In genomic region chr13:52535542-52535941, GRCm38 (mm10) we compare ENCODE assay signal across 9 mouse cellular contexts. TPM values are rescaled to one million over a fixed set of nuclear protein-coding genes. Genes with fewer than 3 reads are reported as not detected.
DNase-seq lines count a peak whose midpoint lies in the region; ATAC-seq and TF ChIP-seq lines count a peak whose summit lies in the region.
"Had no signal": no experiment of that assay in that cellular context is flagged by ENCODE, and none has a peak within 500 bp of the region (broad histone marks: within the 10 kb centered on the region; RNA-seq: fewer than 3 reads in every experiment).

No protein-coding gene starts in this region.

- no peak overlapping the region for H3K9ac ChIP-seq in intestine, embryonic 14.5 days (ENCODE audit: low read length)
- no peak overlapping the region for H3K9ac ChIP-seq in intestine, embryonic 16.5 days (ENCODE audit: low read depth, low read length)
- H3K9ac ChIP-seq in ES-E14 (ENCODE audit: insufficient read depth, low read depth, low read length, poor library complexity, severe bottlenecking), result no peak overlapping the region
- no peak overlapping the region for H3K9ac ChIP-seq in neural tube, embryonic 11.5 days (ENCODE audit: low read length)

- intact Hi-C loops in gastrocnemius, postnatal 14 days (cut with DNase I; ENCODE audit: low total_unique reads), result loop anchor here (5.0 to 10.0 kb wide), 3 partner anchors 258 to 701 kb away; no protein-coding TSS in a partner anchor

- 0 out of 2 replicates have a peak, but pooled peaks cover 3% of the 10 kb centered on the region for H3K27me3 ChIP-seq in intestine, embryonic 14.5 days (replicated peaks; ENCODE audit: control insufficient read depth, insufficient read depth, low read length)
- no peaks in the 10 kb centered on the region for H3K27me3 ChIP-seq in intestine, embryonic 16.5 days (replicated peaks; ENCODE audit: control insufficient read depth, insufficient read depth, low read length)
- peaks cover 29% of the 10 kb centered on the region for H3K27me3 ChIP-seq in limb, embryonic 10.5 days (ENCODE audit: low read depth, poor library complexity, severe bottlenecking)
- H3K27me3 ChIP-seq in neural tube, embryonic 11.5 days (ENCODE audit: control insufficient read depth, insufficient read depth, low read length), result no peaks in the 10 kb centered on the region

- no peak for ATAC-seq in intestine, embryonic 14.5 days (replicated peaks; ENCODE audit: low FRiP score, low TSS enrichment, low read depth)
- ATAC-seq in intestine, embryonic 16.5 days, result no peak
- ATAC-seq in cerebellum, adult (ENCODE audit: insufficient number of reproducible peaks, low FRiP score, low TSS enrichment), result peak; percentile 50; the same call in 1 of the 2 replicates
- ATAC-seq in neural tube, embryonic 11.5 days (ENCODE audit: insufficient read depth, low FRiP score, low TSS enrichment), result no peak

- no peak overlapping the region for H3K4me2 ChIP-seq in intestine, embryonic 14.5 days (ENCODE audit: low read length)
- no peak overlapping the region for H3K4me2 ChIP-seq in intestine, embryonic 16.5 days (ENCODE audit: low read depth, low read length)
- no peak overlapping the region for H3K4me2 ChIP-seq in neural tube, embryonic 11.5 days (ENCODE audit: low read depth)

- no peaks in the 10 kb centered on the region for H3K4me1 ChIP-seq in intestine, embryonic 14.5 days (replicated peaks; ENCODE audit: control insufficient read depth, insufficient read depth, low read length)
- no peaks in the 10 kb centered on the region for H3K4me1 ChIP-seq in intestine, embryonic 16.5 days (ENCODE audit: control insufficient read depth, insufficient read depth, low read length)
- peaks cover 0 to 4% of the 10 kb centered on the region in 2 experiments; a peak in 1 of 4 replicates for H3K4me1 ChIP-seq in ES-E14 (ENCODE audit: control insufficient read depth in 2 of 2, insufficient read depth in 2 of 2, low read length in 2 of 2, poor library complexity in 1 of 2)
- peaks cover 2% of the 10 kb centered on the region for H3K4me1 ChIP-seq in limb, embryonic 10.5 days
- H3K4me1 ChIP-seq in neural tube, embryonic 11.5 days (ENCODE audit: control insufficient read depth, insufficient read depth, low read length), result no peaks in the 10 kb centered on the region

- H3K9me3 ChIP-seq in intestine, embryonic 14.5 days (ENCODE audit: control insufficient read depth, low read length), result peaks cover 3% of the 10 kb centered on the region; the same call in 1 of the 2 replicates
- H3K9me3 ChIP-seq in intestine, embryonic 16.5 days (ENCODE audit: control insufficient read depth, low read length), result peaks cover 4% of the 10 kb centered on the region; the same call in 1 of the 2 replicates
- H3K9me3 ChIP-seq in ES-E14 (ENCODE audit: control insufficient read depth, insufficient read depth, low read depth, low read length), result no peaks in the 10 kb centered on the region
- H3K9me3 ChIP-seq in limb, embryonic 10.5 days (replicated peaks), result no peaks in the 10 kb centered on the region
- no peaks in the 10 kb centered on the region for H3K9me3 ChIP-seq in neural tube, embryonic 11.5 days (ENCODE audit: control insufficient read depth, low read length)

- DNase-seq in intestine, embryonic 14.5 days (ENCODE audit: low spot score), result peak; percentile 86
- peak; percentile 66 for DNase-seq in ES-E14 (ENCODE audit: low read depth, low spot score)
- peak; percentile 54 for DNase-seq in gastrocnemius, postnatal 14 days
- peak; percentile 80 for DNase-seq in limb, embryonic 10.5 days (ENCODE audit: low spot score)
- DNase-seq in neural tube, embryonic 11.5 days (ENCODE audit: low spot score), result peak; percentile 71
- peak; percentile 70 for DNase-seq in thymus, postnatal 25 days

- no peak overlapping the region for H3K4me3 ChIP-seq in intestine, embryonic 14.5 days (ENCODE audit: low read depth, low read length)
- no peak overlapping the region for H3K4me3 ChIP-seq in intestine, embryonic 16.5 days (ENCODE audit: low read length)
- H3K4me3 ChIP-seq in ES-E14 (ENCODE audit: insufficient read depth in 1 of 2, low read depth in 1 of 2, low read length in 2 of 2, poor library complexity in 1 of 2, severe bottlenecking in 1 of 2), result no peak overlapping the region
- H3K4me3 ChIP-seq in limb, embryonic 10.5 days, result no peak overlapping the region
- H3K4me3 ChIP-seq in neural tube, embryonic 11.5 days (ENCODE audit: low read depth, low read length), result no peak overlapping the region

- no peaks in the 10 kb centered on the region for H3K36me3 ChIP-seq in intestine, embryonic 14.5 days (ENCODE audit: control insufficient read depth, insufficient read depth, low read length)
- no peaks in the 10 kb centered on the region for H3K36me3 ChIP-seq in intestine, embryonic 16.5 days (ENCODE audit: control insufficient read depth, insufficient read depth, low read length)
- H3K36me3 ChIP-seq in ES-E14 (ENCODE audit: control insufficient read depth, insufficient read depth, low read length, poor library complexity, severe bottlenecking), result no peaks in the 10 kb centered on the region
- no peaks in the 10 kb centered on the region for H3K36me3 ChIP-seq in limb, embryonic 10.5 days
- H3K36me3 ChIP-seq in neural tube, embryonic 11.5 days (ENCODE audit: control insufficient read depth, insufficient read depth, low read length), result no peaks in the 10 kb centered on the region

- in situ Hi-C loops in ES-E14 (cut with MboI; ENCODE audit: low sequenced_read_pairs in 2 of 2, unreplicated experiment in 2 of 2), result loop anchor here (10.0 to 25.0 kb wide), 3 partner anchors 273 to 698 kb away; partner anchors contain the start of gene Gadd45g (in 1 of the 2)

- 3% methylated on average over 4 of the region's 4 CpGs for WGBS in intestine, embryonic 14.5 days
- WGBS in intestine, embryonic 16.5 days, result 8% methylated on average over 4 of the region's 4 CpGs
- 2% methylated on average over 4 of the region's 4 CpGs for WGBS in limb, embryonic 10.5 days
- WGBS in neural tube, embryonic 11.5 days, result 8% methylated on average over 4 of the region's 4 CpGs

- H3K27ac ChIP-seq in intestine, embryonic 14.5 days (ENCODE audit: low read depth), result no peak overlapping the region
- H3K27ac ChIP-seq in intestine, embryonic 16.5 days (ENCODE audit: low read length), result no peak overlapping the region
- H3K27ac ChIP-seq in ES-E14 (ENCODE audit: insufficient read depth, low read depth, low read length, poor library complexity, severe bottlenecking), result no peak overlapping the region
- no peak overlapping the region for H3K27ac ChIP-seq in limb, embryonic 10.5 days
- H3K27ac ChIP-seq in neural tube, embryonic 11.5 days (ENCODE audit: low read depth, low read length), result no peak overlapping the region
- H3K27ac ChIP-seq: macrophage had no signal

TF ChIP-seq in ES-E14, 5 proteins besides CTCF, POLR2A, EP300 and RAD21:
- TF ChIP-seq ZNF384 (IDR thresholded peaks at IDR 0.05; ENCODE audit: low read depth, low read length) (no peak), ZC3H11A (IDR thresholded peaks at IDR 0.05; ENCODE audit: borderline replicate concordance, low read depth, low read length) (peak; percentile 31)
TF ChIP-seq in ES-E14: peak in this region for 1.

RNA-seq across cellular contexts. Expression of gene Diras2, which starts 4.5 kb away (rescaled TPM):
- 0.56 and 0.58 TPM in 2 replicates for polyA plus RNA-seq in intestine, embryonic 14.5 days (2014; fragmentation: Nextera tagmentation; extraction: Ambion mirVana)
- 0.46 and 0.47 TPM in 2 replicates for polyA plus RNA-seq in intestine, embryonic 16.5 days (2015; fragmentation: Nextera tagmentation; extraction: Ambion mirVana)
- total RNA-seq in ES-E14 (2012; rRNA removed), result 0.58 and 0.76 TPM in 2 replicates
- total RNA-seq in gastrocnemius, postnatal 14 days (2021), result under 1 TPM; 0.06 to 0.13 TPM
- 0.11 TPM in 2 replicates for polyA plus RNA-seq in limb, embryonic 10.5 days (2016; fragmentation: Nextera tagmentation; extraction: Ambion mirVana)
- 0.15 and 0.19 TPM in 2 replicates for polyA plus RNA-seq in neural tube, embryonic 11.5 days (2014; fragmentation: Nextera tagmentation; extraction: Ambion mirVana)

RNA-seq across cellular contexts. Expression of gene Syk, which starts 47.4 kb away (rescaled TPM):
- 3.4 and 4.3 TPM in 2 replicates for polyA plus RNA-seq in intestine, embryonic 14.5 days (2014; fragmentation: Nextera tagmentation; extraction: Ambion mirVana)
- polyA plus RNA-seq in intestine, embryonic 16.5 days (2015; fragmentation: Nextera tagmentation; extraction: Ambion mirVana), result 2.7 and 2.9 TPM in 2 replicates
- 13.3 and 22.3 TPM in 2 replicates for total RNA-seq in ES-E14 (2012; rRNA removed)
- total RNA-seq in gastrocnemius, postnatal 14 days (2021), result 1 to 10 TPM; 2.5 to 3.3 TPM
- 2.0 and 2.5 TPM in 2 replicates for polyA plus RNA-seq in limb, embryonic 10.5 days (2016; fragmentation: Nextera tagmentation; extraction: Ambion mirVana)
- polyA plus RNA-seq in neural tube, embryonic 11.5 days (2014; fragmentation: Nextera tagmentation; extraction: Ambion mirVana), result 3.8 and 3.9 TPM in 2 replicates
